Mouse (Mus musculus): ENCODE measurements around the gene Bcl9l.
A peak's percentile ranks its signal among the peaks of the same experiment; 100 is the strongest.

Bcl9l gene

GRCm38 (mm10) chr9:44483510-44484044 lies 952 bp downstream of the Bcl9l start:
- peak; percentile 86 to 88 for DNase-seq

GRCm38 (mm10) chr9:44484311-44485104 lies 1.9 kb downstream of the Bcl9l start:
- DNase-seq = peak; percentile 29 to 43

- DNase-seq = no peak
Measured at GRCm38 (mm10) chr9:44485105-44485515, 2.5 kb downstream of the Bcl9l start.

GRCm38 (mm10) chr9:44485516-44486161 lies 3.0 kb downstream of the Bcl9l start:
- peak; percentile 40 to 54 for DNase-seq

GRCm38 (mm10) chr9:44486335-44486734 lies 3.7 kb downstream of the Bcl9l start:
- peak; percentile 40 to 49 for DNase-seq

GRCm38 (mm10) chr9:44486741-44487421 lies 4.3 kb downstream of the Bcl9l start:
- peak; percentile 59 to 61 for DNase-seq

GRCm38 (mm10) chr9:44487441-44487840 lies 4.8 kb downstream of the Bcl9l start:
- peak; percentile 33 to 55 for DNase-seq

GRCm38 (mm10) chr9:44488416-44488815 lies 5.8 kb downstream of the Bcl9l start:
- DNase-seq = peak; percentile 26 to 27

GRCm38 (mm10) chr9:44488855-44489381 lies 6.3 kb downstream of the Bcl9l start:
- DNase-seq = peak; percentile 81 to 85

- DNase-seq = peak; percentile 81 to 82
Measured at GRCm38 (mm10) chr9:44489651-44490085, 7.0 kb downstream of the Bcl9l start.

- DNase-seq = peak; percentile 47
Measured at GRCm38 (mm10) chr9:44490086-44490967, 7.7 kb downstream of the Bcl9l start.

GRCm38 (mm10) chr9:44491351-44491750 lies 8.7 kb downstream of the Bcl9l start:
- DNase-seq = no peak

GRCm38 (mm10) chr9:44492631-44493461 lies 10.2 kb downstream of the Bcl9l start:
- DNase-seq = peak; percentile 62

GRCm38 (mm10) chr9:44494261-44494862 lies 11.7 kb downstream of the Bcl9l start:
- peak; percentile 51 to 57 for DNase-seq

GRCm38 (mm10) chr9:44494863-44495809 lies 12.5 kb downstream of the Bcl9l start:
- peak; percentile 52 to 64 for DNase-seq

- no peak for DNase-seq
Measured at GRCm38 (mm10) chr9:44495810-44496344, 13.3 kb downstream of the Bcl9l start.

- DNase-seq = no peak
Measured at GRCm38 (mm10) chr9:44496803-44497461, 14.3 kb downstream of the Bcl9l start.

- DNase-seq = no peak
Measured at GRCm38 (mm10) chr9:44497624-44498377, 15.2 kb downstream of the Bcl9l start.

Data from cerebellum, postnatal 10 days (tissue).